Mouse (Mus musculus) midbrain, postnatal 0 days (tissue): ENCODE measurements at regions not wholly inside any gene's neighbourhood (a gene's known extent, or its start where the extent isn't known, plus 50 kb on each side); places are given as distances from the start of the nearest gene placed in this dataset.

Source experiments
- ATAC-seq: fragments of 200-750 bp; cut with Nextera tagmentation; 2 replicates; pipeline ENCODE4 v1.8.0; 2017; ENCODE audit warnings: moderate number of reproducible peaks, mild to moderate bottlenecking, moderate TSS enrichment, moderate library complexity; ENCODE audit not compliant: low FRiP score
- DNase-seq: peaks from one replicate; pipeline ENCODE4 v3.0.0-alpha.2; 2015; ENCODE audit warnings: low spot score
- H3K27ac ChIP-seq: fragments of 300-500 bp; sonication (generic); 2 replicates; pipeline ENCODE4 v1.5.1; 2014; ENCODE audit warnings: low read depth, mild to moderate bottlenecking, low read length, mixed read lengths
- H3K27me3 ChIP-seq: fragments of 300-500 bp; sonication (generic); 2 replicates; pipeline ENCODE4 v1.6.1; 2014; ENCODE audit warnings: low read length, control low read depth, mixed read lengths; ENCODE audit not compliant: insufficient read depth
- H3K36me3 ChIP-seq: fragments of 300-500 bp; sonication (generic); 2 replicates; pipeline ENCODE4 v1.6.1; 2014; ENCODE audit warnings: low read length, control low read depth, mixed read lengths; ENCODE audit not compliant: insufficient read depth
- H3K4me1 ChIP-seq: fragments of 300-500 bp; sonication (generic); 2 replicates; pipeline ENCODE4 v1.6.1; 2014; ENCODE audit warnings: mild to moderate bottlenecking, control low read depth, antibody characterized with exemption, low read length, mixed read lengths; ENCODE audit not compliant: insufficient read depth
- H3K4me2 ChIP-seq: fragments of 300-500 bp; sonication (generic); 2 replicates; pipeline ENCODE4 v1.6.1; 2014; ENCODE audit warnings: low read depth, mild to moderate bottlenecking, low read length, mixed read lengths; ENCODE audit not compliant: poor library complexity, severe bottlenecking
- H3K4me3 ChIP-seq: fragments of 300-500 bp; sonication (generic); 2 replicates; pipeline ENCODE4 v1.5.1; 2014; ENCODE audit warnings: low read depth, mild to moderate bottlenecking, low read length, moderate library complexity
- H3K9ac ChIP-seq: fragments of 300-500 bp; sonication (generic); replicated peaks from 2 replicates; pipeline ENCODE4 v1.6.1; 2014; ENCODE audit warnings: mild to moderate bottlenecking, low read length, moderate library complexity, mixed read lengths; ENCODE audit not compliant: poor library complexity, severe bottlenecking
- H3K9me3 ChIP-seq: fragments of 300-500 bp; sonication (generic); 2 replicates; pipeline ENCODE4 v1.6.1; 2016; ENCODE audit warnings: low read length, control low read depth
- CTCF ChIP-seq: IDR thresholded peaks from 2 replicates; pipeline ENCODE4 v1.5.1; 2016; ENCODE audit warnings: antibody characterized with exemption, mild to moderate bottlenecking
- WGBS: fragments of 180-500 bp; shearing (Covaris S2); extraction: QIAGEN DNeasy Blood & Tissue Kit; methylation state at CpG from one replicate; pipeline ENCODE4 v1.1.7; 2014; 5-methylcytosine and 5-hydroxymethylcytosine counted together

GRCm38 (mm10) chr3:21854340-21854739 is 222.1 kb upstream of the Tbl1xr1 start:
- TF ChIP-seq CTCF = no peak
- Histone ChIP-seq H3K9ac (no peak overlapping the region), H3K9me3 (no peaks in the 10 kb centered on the region), H3K4me3 (no peak overlapping the region), H3K36me3 (no peaks in the 10 kb centered on the region), H3K27me3 (no peaks in the 10 kb centered on the region), H3K4me1 (no peaks in the 10 kb centered on the region), H3K27ac (no peak overlapping the region), H3K4me2 (no peak overlapping the region)
- no peak for ATAC-seq
- 80% methylated on average over 2 of the region's 2 CpGs for WGBS
- no peak for DNase-seq

GRCm38 (mm10) chr3:21859436-21859835 is 217.0 kb upstream of the Tbl1xr1 start:
- Histone ChIP-seq H3K9me3 (no peaks in the 10 kb centered on the region), H3K4me2 (no peak overlapping the region), H3K27me3 (no peaks in the 10 kb centered on the region), H3K9ac (no peak overlapping the region), H3K27ac (no peak overlapping the region), H3K36me3 (no peaks in the 10 kb centered on the region), H3K4me3 (no peak overlapping the region), H3K4me1 (no peaks in the 10 kb centered on the region)
- TF ChIP-seq CTCF = no peak
- ATAC-seq (no peak), DNase-seq (no peak)
- 97% methylated on average over 1 of the region's 1 CpGs for WGBS

GRCm38 (mm10) chr3:21860915-21861635 is 215.4 kb upstream of the Tbl1xr1 start:
- no peak for TF ChIP-seq CTCF
- Histone ChIP-seq H3K9ac (no peak overlapping the region), H3K27me3 (no peaks in the 10 kb centered on the region), H3K27ac (no peak overlapping the region), H3K4me3 (no peak overlapping the region), H3K4me1 (no peaks in the 10 kb centered on the region), H3K9me3 (no peaks in the 10 kb centered on the region), H3K4me2 (no peak overlapping the region), H3K36me3 (no peaks in the 10 kb centered on the region)
- no peak for DNase-seq
- whole genome bisulfite sequencing = 80% methylated on average over 4 of the region's 4 CpGs
- ATAC-seq = no peak

- Histone ChIP-seq H3K27ac (no peak overlapping the region), H3K4me2 (no peak overlapping the region), H3K9me3 (no peaks in the 10 kb centered on the region), H3K36me3 (no peaks in the 10 kb centered on the region), H3K4me1 (no peaks in the 10 kb centered on the region), H3K9ac (no peak overlapping the region), H3K27me3 (no peaks in the 10 kb centered on the region), H3K4me3 (no peak overlapping the region)
- DNase-seq (no peak), ATAC-seq (no peak)
- 97% methylated on average over 4 of the region's 4 CpGs for WGBS
- TF ChIP-seq CTCF = no peak
Measured at GRCm38 (mm10) chr3:21861636-21861970, 214.8 kb upstream of the Tbl1xr1 start.

GRCm38 (mm10) chr3:21864391-21864790 is 212.1 kb upstream of the Tbl1xr1 start:
- TF ChIP-seq CTCF = no peak
- Histone ChIP-seq H3K4me2 (no peak overlapping the region), H3K36me3 (no peaks in the 10 kb centered on the region), H3K9ac (no peak overlapping the region), H3K27me3 (no peaks in the 10 kb centered on the region), H3K4me1 (no peaks in the 10 kb centered on the region), H3K4me3 (no peak overlapping the region), H3K27ac (no peak overlapping the region), H3K9me3 (no peaks in the 10 kb centered on the region)
- ATAC-seq (no peak), DNase-seq (no peak)
- WGBS = 46% methylated on average over 5 of the region's 5 CpGs

- no peaks in the 10 kb centered on the region for H3K9me3 ChIP-seq
- H3K4me3 ChIP-seq = no peak overlapping the region
- DNase-seq (no peak), ATAC-seq (no peak)
- no peak overlapping the region for H3K27ac ChIP-seq
- H3K36me3 ChIP-seq = no peaks in the 10 kb centered on the region
- no peak overlapping the region for H3K9ac ChIP-seq
- no peak overlapping the region for H3K4me2 ChIP-seq
- no peak for TF ChIP-seq CTCF
- no peaks in the 10 kb centered on the region for H3K4me1 ChIP-seq
- H3K27me3 ChIP-seq = no peaks in the 10 kb centered on the region
- 88% methylated on average over 1 of the region's 1 CpGs for WGBS
Measured at GRCm38 (mm10) chr3:21865856-21866255, 210.6 kb upstream of the Tbl1xr1 start.
